Mouse (Mus musculus) heart, embryonic 14.5 days (tissue): Measurements from ENCODE around the gene Clip2. TPM values are rescaled to one million over a fixed set of nuclear protein-coding genes. Genes with fewer than 3 reads are reported as not detected.
A peak's percentile ranks its signal among the peaks of the same experiment; 100 is the strongest.

ENCODE experiments used
- ATAC-seq: fragments of 200-750 bp; cut with Nextera tagmentation; 2 replicates; pipeline ENCODE4 v1.8.0; 2017; ENCODE audit warnings: low read depth, moderate TSS enrichment; ENCODE audit not compliant: insufficient number of reproducible peaks, insufficient read depth, low FRiP score
- H3K27ac ChIP-seq, 2 experiments: fragments of 200-500 bp in 1 of 2; fragments of 300-500 bp in 1 of 2; sonication (generic) in 1 of 2; replicated peaks in 1 of 2; 2 replicates each; pipeline ENCODE4 v1.5.1; 2012 to 2014; ENCODE audit warnings: low read depth in 2 of 2, low read length in 2 of 2, control low read depth in 1 of 2, mild to moderate bottlenecking in 1 of 2, mixed read lengths in 1 of 2; ENCODE audit not compliant: control insufficient read depth in 1 of 2, insufficient read depth in 1 of 2
- H3K27me3 ChIP-seq: fragments of 300-500 bp; sonication (generic); 2 replicates; pipeline ENCODE4 v1.6.1; 2014; ENCODE audit warnings: mild to moderate bottlenecking, low read length, control low read depth; ENCODE audit not compliant: control insufficient read depth, insufficient read depth
- H3K36me3 ChIP-seq: fragments of 300-500 bp; sonication (generic); 2 replicates; pipeline ENCODE4 v1.6.1; 2014; ENCODE audit warnings: mild to moderate bottlenecking, control low read depth, low read length, mixed read lengths; ENCODE audit not compliant: control insufficient read depth, insufficient read depth
- H3K4me1 ChIP-seq, 2 experiments: fragments of 200-500 bp in 1 of 2; fragments of 300-500 bp in 1 of 2; sonication (generic) in 1 of 2; 2 replicates each; pipeline ENCODE4 v1.6.1; 2012 to 2014; ENCODE audit warnings: low read length in 2 of 2, control low read depth in 1 of 2, mixed read lengths in 1 of 2; ENCODE audit not compliant: control insufficient read depth in 2 of 2, insufficient read depth in 2 of 2
- H3K4me2 ChIP-seq: fragments of 300-500 bp; sonication (generic); 2 replicates; pipeline ENCODE4 v1.6.1; 2014; ENCODE audit warnings: mild to moderate bottlenecking, low read length
- H3K4me3 ChIP-seq, 2 experiments: fragments of 200-500 bp in 1 of 2; fragments of 300-500 bp in 1 of 2; sonication (generic) in 1 of 2; 2 replicates each; pipeline ENCODE4 v1.5.1; 2012 to 2014; ENCODE audit warnings: low read length in 2 of 2, mild to moderate bottlenecking in 2 of 2, control low read depth in 1 of 2, low read depth in 1 of 2, moderate library complexity in 1 of 2; ENCODE audit not compliant: control insufficient read depth in 1 of 2, insufficient read depth in 1 of 2
- H3K9ac ChIP-seq: fragments of 300-500 bp; sonication (generic); 2 replicates; pipeline ENCODE4 v1.6.1; 2014; ENCODE audit warnings: mild to moderate bottlenecking, low read length
- H3K9me3 ChIP-seq: fragments of 300-500 bp; sonication (generic); 2 replicates; pipeline ENCODE4 v1.6.1; 2016; ENCODE audit warnings: low read length, control low read depth; ENCODE audit not compliant: control insufficient read depth
- WGBS: fragments of 180-500 bp; shearing (Covaris S2); extraction: QIAGEN DNeasy Blood & Tissue Kit; methylation state at CpG from one replicate; pipeline ENCODE4 v1.1.7; 2014; 5-methylcytosine and 5-hydroxymethylcytosine counted together
- polyA plus RNA-seq: library from polyadenylated mRNA; unstranded; fragments of >200 nt; fragmentation: Nextera tagmentation; extraction: Ambion mirVana; gene quantifications from 2 replicates; pipeline ENCODE4 v1.2.1, GENCODE M21; 2014

Clip2 gene
- polyA plus RNA-seq, 1 experiment from 2014 or later: 1.9 TPM

DNA sequence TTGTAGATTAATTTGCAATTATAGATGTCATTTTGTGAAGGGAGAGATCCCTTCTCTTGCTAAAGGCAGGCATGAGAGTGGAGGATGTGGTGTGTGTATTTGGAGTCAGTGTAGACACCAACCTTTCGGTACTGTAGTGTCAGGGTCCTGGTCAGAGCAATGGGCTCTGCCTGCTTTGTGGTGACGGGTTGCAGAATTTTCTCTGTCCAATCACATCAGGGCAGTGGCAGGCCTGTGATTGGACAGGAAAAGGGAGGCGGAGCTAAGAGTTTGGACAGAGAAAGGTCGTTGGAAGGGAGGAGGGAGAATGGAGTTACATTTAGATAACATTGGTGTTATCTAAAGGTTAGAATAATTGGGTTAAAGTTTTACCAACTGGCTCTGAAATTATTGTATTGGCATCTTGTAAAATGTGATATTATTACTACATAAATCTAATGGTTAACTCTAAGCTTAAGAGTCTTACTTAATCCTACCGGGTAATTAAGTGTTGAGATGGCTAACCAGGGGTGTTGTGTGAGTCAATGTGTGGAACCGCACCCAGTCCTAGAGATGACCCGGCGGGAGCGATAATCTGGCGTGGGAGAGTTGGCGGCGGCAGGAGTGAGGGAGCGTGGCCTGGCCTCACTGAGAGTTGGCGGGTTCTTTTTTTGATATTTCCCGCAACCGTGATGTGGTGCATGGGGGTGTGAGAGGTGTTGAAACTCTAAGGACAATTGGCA, 8.4 kb upstream of the Clip2 start:
- Histone ChIP-seq H3K4me1 (peaks cover 2 to 5% of the 10 kb centered on the region in 2 experiments; a peak in 3 of 4 replicates), H3K27me3 (no peaks in the 10 kb centered on the region), H3K36me3 (no peaks in the 10 kb centered on the region), H3K4me2 (no peak overlapping the region), H3K4me3 (no peak overlapping the region), H3K9me3 (no peaks in the 10 kb centered on the region), H3K9ac (no peak overlapping the region), H3K27ac (no peak overlapping the region)
- 73% methylated on average over 16 of the region's 16 CpGs for WGBS
- no peak for ATAC-seq

- Histone ChIP-seq H3K4me1 (peaks cover 7 to 10% of the 10 kb centered on the region in 2 experiments), H3K27ac (no peak within 1 kb of the TSS), H3K36me3 (no peaks in the 10 kb centered on the region), H3K4me3 (no peak within 1 kb of the TSS), H3K4me2 (no peak within 1 kb of the TSS), H3K9me3 (no peaks in the 10 kb centered on the region), H3K27me3 (no peaks in the 10 kb centered on the region), H3K9ac (no peak within 1 kb of the TSS)
- no peak for ATAC-seq
- 77% methylated on average over 7 of the region's 7 CpGs for WGBS
Measured at GRCm38 (mm10) chr5:134560071-134560449, 7.8 kb upstream of the Clip2 start, which contains the start of gene Syna. TSS of gene Syna (minus strand) at chr5:134560171.

DNA sequence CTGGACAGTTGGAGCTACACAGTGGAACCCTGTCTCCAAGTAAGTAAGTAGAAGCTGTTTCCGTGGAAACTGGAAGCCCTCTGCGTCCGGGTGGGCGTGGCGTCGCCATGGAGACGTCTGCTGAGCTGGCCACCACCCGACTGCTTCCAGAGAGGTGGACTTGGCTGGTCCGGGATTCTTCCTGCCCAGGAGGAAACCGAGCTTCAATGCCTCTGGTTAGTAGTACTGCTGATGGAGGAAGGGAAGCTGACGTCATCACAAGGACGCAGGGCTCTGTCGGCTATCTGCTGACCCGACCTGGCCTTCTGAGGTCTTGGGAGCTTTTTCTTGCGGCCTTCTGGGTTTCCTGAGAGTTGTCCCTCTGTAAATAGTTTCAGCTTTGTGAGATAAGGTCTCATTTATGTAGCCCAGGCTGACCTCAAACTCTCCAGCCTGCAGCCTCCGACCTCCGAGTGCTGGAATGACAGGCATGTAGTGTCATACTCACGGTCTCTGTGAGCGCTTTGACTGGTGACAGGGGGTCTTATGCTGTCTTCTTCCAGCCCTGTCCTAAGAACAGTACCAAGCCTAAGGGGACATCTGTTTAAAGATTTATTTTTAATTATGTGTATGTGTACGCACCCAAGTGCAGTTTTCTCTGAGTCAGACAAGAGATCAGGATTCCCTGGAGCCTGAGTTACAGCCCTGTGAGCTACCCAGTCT, 3.4 kb upstream of the Clip2 start:
- no peak for ATAC-seq
- Histone ChIP-seq H3K9me3 (no peaks in the 10 kb centered on the region), H3K9ac (no peak overlapping the region), H3K4me3 (no peak overlapping the region), H3K27ac (peak overlapping the region; percentile 31 to 38; a peak in 1 of 4 replicates), H3K4me2 (peak overlapping the region; percentile 38), H3K36me3 (no peaks in the 10 kb centered on the region), H3K27me3 (no peaks in the 10 kb centered on the region), H3K4me1 (peaks cover 7 to 16% of the 10 kb centered on the region in 2 experiments)
- 8% methylated on average over 20 of the region's 20 CpGs for WGBS

DNA sequence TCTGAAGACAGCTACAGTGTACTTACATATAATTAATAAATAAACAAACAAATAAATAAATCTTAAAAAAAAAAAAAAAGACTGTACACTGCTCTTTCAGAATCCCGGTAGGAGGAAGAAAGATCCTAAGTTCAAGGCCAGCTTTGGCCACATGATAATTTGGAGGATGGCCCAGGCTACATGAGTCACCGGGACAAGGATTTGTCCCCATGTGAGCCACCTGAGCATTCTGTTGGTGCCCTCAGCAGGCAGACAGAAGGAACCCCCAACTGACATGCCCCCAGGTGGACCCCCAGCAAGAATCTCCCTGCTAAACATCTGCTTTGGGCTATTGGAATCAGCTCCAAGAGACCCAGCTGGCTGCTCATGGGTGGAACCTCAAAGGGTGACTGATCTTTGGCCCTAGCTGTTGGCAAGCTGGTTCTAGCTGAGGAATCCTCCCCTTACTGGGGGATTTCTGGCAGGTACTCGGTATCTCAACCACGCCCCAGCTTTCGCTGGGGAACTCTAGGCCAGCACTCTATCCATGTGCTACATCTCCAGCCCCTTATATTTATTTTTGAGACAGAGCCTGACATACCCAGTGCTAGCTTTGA, 1.8 kb upstream of the Clip2 start:
- Histone ChIP-seq H3K4me1 (peaks cover 7 to 16% of the 10 kb centered on the region in 2 experiments), H3K9me3 (no peaks in the 10 kb centered on the region), H3K9ac (no peak overlapping the region), H3K27ac (no peak overlapping the region), H3K4me2 (no peak overlapping the region), H3K36me3 (no peaks in the 10 kb centered on the region), H3K4me3 (no peak overlapping the region), H3K27me3 (no peaks in the 10 kb centered on the region)
- WGBS: 77% methylated on average over 5 of the region's 5 CpGs
- no peak for ATAC-seq

DNA sequence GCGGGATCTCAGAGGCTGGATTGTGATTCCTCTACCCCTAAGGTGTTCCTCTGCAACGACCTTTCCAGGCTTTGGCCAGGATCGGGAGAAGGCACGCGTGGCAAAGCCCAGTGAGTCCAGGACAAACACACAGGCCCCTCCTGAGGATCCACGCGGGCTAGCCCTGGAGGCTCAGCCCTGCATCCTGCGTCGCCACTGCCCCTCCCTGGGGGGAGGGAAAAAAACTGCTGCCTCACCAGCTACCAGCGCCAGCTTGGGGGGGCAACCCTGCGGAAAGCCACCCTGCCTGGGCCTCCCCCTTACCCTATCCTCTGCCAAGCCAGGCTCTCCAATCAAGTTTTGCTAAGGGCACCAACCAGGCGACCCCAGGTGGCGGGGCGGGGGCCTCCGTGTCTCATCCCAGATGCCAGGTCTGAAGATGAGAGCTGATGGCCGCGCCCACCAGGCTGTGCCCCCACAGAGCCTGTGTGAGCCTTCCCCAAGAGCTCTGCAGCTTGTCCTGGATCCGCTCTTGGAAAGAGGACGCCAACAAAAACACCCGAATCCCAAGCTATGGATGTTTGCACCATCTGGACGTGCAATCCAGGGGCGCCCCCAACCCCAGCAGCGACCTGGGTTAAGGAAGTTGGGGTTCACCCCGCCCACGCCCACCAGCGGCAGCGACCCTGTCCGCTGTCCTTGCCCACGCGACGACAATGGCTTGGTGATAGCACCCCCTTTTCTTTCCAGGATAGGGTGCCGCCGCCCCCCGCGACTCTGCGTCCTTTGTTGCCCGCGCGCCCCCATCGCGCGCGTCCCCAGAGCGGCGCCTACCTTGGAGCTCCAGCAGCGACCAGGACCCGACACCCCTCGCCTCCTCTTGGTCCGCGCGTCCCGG, 763 bp downstream of the Clip2 start:
- Histone ChIP-seq H3K27me3 (no peaks in the 10 kb centered on the region), H3K4me3 (peak overlapping the region; percentile 73 to 86), H3K9me3 (no peaks in the 10 kb centered on the region), H3K4me2 (peak overlapping the region; percentile 78), H3K9ac (peak overlapping the region; percentile 77), H3K4me1 (peaks cover 7 to 16% of the 10 kb centered on the region in 2 experiments), H3K36me3 (no peaks in the 10 kb centered on the region), H3K27ac (peak overlapping the region; percentile 89 to 90)
- WGBS: 4% methylated on average over 52 of the region's 52 CpGs
- peak; percentile 7; the same call in 1 of the 2 replicates for ATAC-seq

GRCm38 (mm10) chr5:134550836-134551232, 1.4 kb downstream of the Clip2 start:
- Histone ChIP-seq H3K27me3 (no peaks in the 10 kb centered on the region), H3K4me2 (peak overlapping the region; percentile 78), H3K4me1 (peaks cover 7 to 14% of the 10 kb centered on the region in 2 experiments), H3K27ac (peak overlapping the region; percentile 89 to 90; a peak in 2 of 4 replicates), H3K9me3 (no peaks in the 10 kb centered on the region), H3K9ac (peak overlapping the region; percentile 77), H3K36me3 (no peaks in the 10 kb centered on the region), H3K4me3 (peak overlapping the region; percentile 73 to 86)
- WGBS: 10% methylated on average over 6 of the region's 6 CpGs
- ATAC-seq: no peak

DNA sequence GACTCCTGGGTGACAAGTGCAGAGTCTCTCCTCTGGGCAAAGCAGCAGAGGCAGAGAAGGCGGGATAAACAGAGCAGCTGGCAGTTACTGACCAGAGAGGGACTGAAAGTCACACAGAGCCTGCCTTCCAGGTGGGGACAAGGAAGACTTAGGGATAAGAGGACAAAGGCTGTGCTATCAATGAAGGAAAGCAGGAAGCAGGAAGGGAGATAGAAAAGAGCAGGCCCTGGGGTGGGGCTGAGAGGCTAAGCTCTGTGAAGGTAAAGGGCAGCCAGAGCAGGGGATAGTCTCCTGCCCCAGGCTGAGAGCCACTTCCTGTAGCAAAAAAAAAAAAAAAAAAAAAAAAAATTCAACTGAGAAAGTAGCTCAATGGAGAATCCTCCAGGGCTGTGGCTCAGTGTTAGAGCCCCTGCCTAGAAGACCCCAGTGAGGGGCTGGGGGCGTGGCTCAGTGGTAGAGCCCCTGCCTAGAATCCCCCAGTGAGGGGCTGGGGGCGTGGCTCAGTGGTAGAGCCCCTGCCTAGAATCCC, 2.5 kb downstream of the Clip2 start:
- no peak overlapping the region for H3K4me3 ChIP-seq
- H3K36me3 ChIP-seq: no peaks in the 10 kb centered on the region; the same call in 1 of the 2 replicates
- no peak for ATAC-seq
- H3K9me3 ChIP-seq: no peaks in the 10 kb centered on the region
- peaks cover 2 to 5% of the 10 kb centered on the region in 2 experiments; a peak in 3 of 4 replicates for H3K4me1 ChIP-seq
- no peaks in the 10 kb centered on the region for H3K27me3 ChIP-seq
- 57% methylated on average over 2 of the region's 3 CpGs for WGBS
- 0 out of 4 replicates have a peak overlapping the region, but pooled peaks of 1 of the 2 experiments have one; percentile 39 for H3K27ac ChIP-seq
- no peak overlapping the region for H3K9ac ChIP-seq
- no peak overlapping the region for H3K4me2 ChIP-seq
